Mouse (Mus musculus) intestine, embryonic 14.5 days (tissue): ENCODE data around the gene Pla2g4a. TPM values are rescaled to one million over a fixed set of nuclear protein-coding genes. Genes with fewer than 3 reads are reported as not detected.

Experiments used
- ATAC-seq: fragments of 200-750 bp; cut with Nextera tagmentation; replicated peaks from 2 replicates; pipeline ENCODE4 v1.8.0; 2017; ENCODE audit warnings: low read depth, moderate number of reproducible peaks, moderate TSS enrichment, moderate library complexity; ENCODE audit not compliant: low FRiP score, low TSS enrichment
- DNase-seq: peaks from one replicate; pipeline ENCODE4 v3.0.0-alpha.2; 2018; ENCODE audit warnings: low spot score
- H3K27ac ChIP-seq: fragments of 300-500 bp; sonication (generic); 2 replicates; pipeline ENCODE4 v1.5.1; 2014; ENCODE audit warnings: low read depth, mild to moderate bottlenecking, control low read depth
- H3K27me3 ChIP-seq: fragments of 300-500 bp; sonication (generic); replicated peaks from 2 replicates; pipeline ENCODE4 v1.6.1; 2014; ENCODE audit warnings: low read length, control low read depth; ENCODE audit not compliant: control insufficient read depth, insufficient read depth
- H3K36me3 ChIP-seq: fragments of 300-500 bp; sonication (generic); 2 replicates; pipeline ENCODE4 v1.6.1; 2014; ENCODE audit warnings: low read length, control low read depth; ENCODE audit not compliant: control insufficient read depth, insufficient read depth
- H3K4me1 ChIP-seq: fragments of 300-500 bp; sonication (generic); replicated peaks from 2 replicates; pipeline ENCODE4 v1.6.1; 2014; ENCODE audit warnings: low read length, control low read depth, mixed read lengths; ENCODE audit not compliant: control insufficient read depth, insufficient read depth
- H3K4me2 ChIP-seq: fragments of 300-500 bp; sonication (generic); 2 replicates; pipeline ENCODE4 v1.6.1; 2014; ENCODE audit warnings: low read length
- H3K4me3 ChIP-seq: fragments of 300-500 bp; sonication (generic); 2 replicates; pipeline ENCODE4 v1.5.1; 2014; ENCODE audit warnings: low read depth, low read length, control low read depth, mixed read lengths
- H3K9ac ChIP-seq: fragments of 300-500 bp; sonication (generic); 2 replicates; pipeline ENCODE4 v1.6.1; 2014; ENCODE audit warnings: mild to moderate bottlenecking, low read length
- H3K9me3 ChIP-seq: fragments of 300-500 bp; sonication (generic); 2 replicates; pipeline ENCODE4 v1.6.1; 2016; ENCODE audit warnings: low read length, control low read depth; ENCODE audit not compliant: control insufficient read depth
- WGBS: fragments of 180-500 bp; shearing (Covaris S2); extraction: QIAGEN DNeasy Blood & Tissue Kit; methylation state at CpG from one replicate; pipeline ENCODE4 v1.1.7; 2014; 5-methylcytosine and 5-hydroxymethylcytosine counted together
- polyA plus RNA-seq: library from polyadenylated mRNA; unstranded; fragments of >200 nt; fragmentation: Nextera tagmentation; extraction: Ambion mirVana; gene quantifications from 2 replicates; pipeline ENCODE4 v1.2.1, GENCODE M21; 2014

Pla2g4a gene
- polyA plus RNA-seq, 1 experiment from 2014 or later, result 39.1 TPM

DNA sequence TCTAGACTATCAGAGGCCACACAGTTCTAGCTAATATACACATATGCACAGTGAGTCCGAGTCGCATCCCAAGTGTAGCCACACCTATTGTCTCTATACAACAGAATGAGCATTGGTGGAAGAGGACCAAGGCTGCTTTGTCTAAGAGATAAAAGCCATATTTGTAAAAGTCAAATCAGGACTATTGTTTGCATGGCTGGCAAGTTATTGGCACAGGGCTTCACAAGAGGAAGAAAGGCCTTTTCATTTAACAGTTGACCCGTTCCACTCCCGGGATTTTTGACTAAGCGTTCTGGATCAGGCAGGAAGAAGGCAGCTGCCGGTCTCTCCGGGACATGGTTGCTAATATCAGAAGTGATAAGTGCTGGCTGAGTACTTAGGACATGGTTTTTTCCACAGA is 41.8 kb downstream of the Pla2g4a start:
- Histone ChIP-seq H3K36me3 (no peaks in the 10 kb centered on the region), H3K4me3 (no peak overlapping the region), H3K9me3 (no peaks in the 10 kb centered on the region), H3K27me3 (no peaks in the 10 kb centered on the region), H3K27ac (no peak overlapping the region), H3K4me2 (no peak overlapping the region), H3K4me1 (no peaks in the 10 kb centered on the region), H3K9ac (no peak overlapping the region)
- 87% methylated on average over 7 of the region's 7 CpGs for WGBS
- DNase-seq (no peak), ATAC-seq (no peak)

DNA sequence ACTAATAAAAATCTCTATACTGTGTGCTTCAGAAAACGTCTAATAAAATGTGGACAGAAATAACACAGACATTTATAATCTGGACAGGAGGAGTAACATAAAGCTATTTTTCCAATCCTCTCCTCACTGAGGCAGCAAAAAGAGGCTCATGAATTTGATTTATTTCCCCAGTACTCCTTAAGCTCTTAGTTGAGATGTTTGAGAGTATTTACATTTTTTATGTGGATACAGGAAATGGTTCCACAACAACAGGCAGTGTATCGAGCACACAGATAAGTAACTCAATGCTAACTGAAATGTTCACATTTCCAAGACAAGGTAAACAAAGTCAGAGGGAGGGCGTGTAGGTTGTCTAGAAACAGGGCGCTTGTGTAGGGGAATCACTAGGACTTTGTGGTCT is 48.1 kb downstream of the Pla2g4a start:
- no peak for ATAC-seq
- Histone ChIP-seq H3K27ac (no peak overlapping the region), H3K27me3 (no peaks in the 10 kb centered on the region), H3K9ac (no peak overlapping the region), H3K9me3 (no peaks in the 10 kb centered on the region), H3K4me3 (no peak overlapping the region), H3K4me1 (0 out of 2 replicates have a peak, but pooled peaks cover 3% of the 10 kb centered on the region), H3K4me2 (no peak overlapping the region), H3K36me3 (no peaks in the 10 kb centered on the region)
- no peak for DNase-seq
- 22% methylated on average over 4 of the region's 4 CpGs for WGBS

DNA sequence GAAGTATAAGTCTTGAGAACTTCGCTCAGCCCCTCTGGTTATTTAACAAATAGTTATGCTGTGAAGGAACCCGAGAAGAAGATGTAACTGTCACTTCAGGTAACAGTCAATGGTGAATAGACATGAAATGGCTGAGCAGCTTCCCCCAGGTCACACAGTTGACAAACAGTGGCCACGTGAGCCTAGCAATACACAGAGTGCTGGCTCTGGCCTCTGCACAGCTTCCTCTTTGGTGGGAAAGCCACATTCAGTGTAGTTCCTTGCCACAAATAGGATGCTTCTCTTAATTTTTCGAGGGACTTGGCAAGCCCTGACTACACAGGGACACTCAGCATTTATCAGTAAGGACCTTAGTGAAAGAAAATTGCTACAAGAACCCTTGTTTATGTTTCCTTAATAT is 50.0 kb downstream of the Pla2g4a start:
- Histone ChIP-seq H3K4me1 (0 out of 2 replicates have a peak, but pooled peaks cover 3% of the 10 kb centered on the region), H3K4me3 (no peak overlapping the region), H3K4me2 (no peak overlapping the region), H3K36me3 (no peaks in the 10 kb centered on the region), H3K9me3 (no peaks in the 10 kb centered on the region), H3K27ac (no peak overlapping the region), H3K9ac (no peak overlapping the region), H3K27me3 (no peaks in the 10 kb centered on the region)
- DNase-seq (no peak), ATAC-seq (no peak)
- WGBS, result 74% methylated on average over 4 of the region's 4 CpGs

DNA sequence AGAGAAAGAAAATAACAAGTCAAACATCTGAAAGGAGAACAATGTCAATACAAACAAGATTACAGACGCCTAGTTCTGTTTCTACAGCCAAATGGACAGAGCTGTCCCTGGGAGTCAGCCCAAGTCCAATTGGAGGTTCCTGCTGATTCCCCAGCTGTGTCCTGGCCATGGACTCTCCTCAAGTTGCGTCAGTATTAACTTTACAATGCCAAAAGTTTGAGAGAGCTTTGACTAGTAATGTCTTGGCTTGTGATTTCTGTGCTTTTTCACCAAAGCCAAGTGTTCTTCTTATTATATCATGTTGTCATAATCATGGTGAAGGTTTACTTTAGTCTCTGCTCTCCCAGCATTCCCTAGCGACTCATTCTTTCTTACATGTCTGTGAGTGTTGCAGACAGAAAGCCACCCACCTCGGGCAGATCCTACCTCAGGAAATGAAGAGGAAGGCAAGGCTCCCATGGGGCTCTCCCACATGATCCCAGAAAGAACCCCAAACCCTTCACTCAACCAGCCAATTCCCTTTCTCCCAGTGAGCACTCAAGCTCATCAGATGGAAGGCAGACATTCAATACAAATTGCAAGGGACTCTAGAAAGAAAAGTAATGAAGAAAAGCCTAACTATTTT is 63.0 kb downstream of the Pla2g4a start:
- 84% methylated on average over 4 of the region's 4 CpGs for WGBS
- no peak for DNase-seq
- no peaks in the 10 kb centered on the region for H3K9me3 ChIP-seq

DNA sequence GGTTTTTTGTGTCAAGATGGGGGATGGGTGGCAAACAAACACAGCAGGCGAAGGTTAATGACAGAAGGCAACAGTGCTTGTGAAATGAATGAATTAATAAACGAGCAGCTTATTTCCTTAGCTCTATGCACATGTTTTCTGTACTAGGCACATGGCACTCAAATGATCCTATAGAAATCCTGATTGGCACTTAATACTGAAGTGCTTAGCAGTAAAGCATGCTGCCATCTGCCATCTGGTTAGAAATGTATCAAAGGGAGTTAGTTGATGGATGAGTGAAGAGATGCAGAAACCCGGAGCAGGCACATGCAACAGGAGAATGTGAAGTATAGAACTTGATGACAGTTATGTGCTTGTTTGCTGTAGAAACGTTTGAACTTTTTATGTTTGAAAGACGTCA is 64.5 kb downstream of the Pla2g4a start:
- H3K27ac ChIP-seq, result no peak overlapping the region
- 52% methylated on average over 5 of the region's 5 CpGs for WGBS
- H3K27me3 ChIP-seq, result no peaks in the 10 kb centered on the region
- H3K4me2 ChIP-seq, result no peak overlapping the region
- no peaks in the 10 kb centered on the region for H3K9me3 ChIP-seq
- no peaks in the 10 kb centered on the region for H3K4me1 ChIP-seq
- ATAC-seq (no peak), DNase-seq (no peak)
- H3K9ac ChIP-seq, result no peak overlapping the region
- no peak overlapping the region for H3K4me3 ChIP-seq
- peaks cover 10% of the 10 kb centered on the region; the same call in 1 of the 2 replicates for H3K36me3 ChIP-seq

More for the DNA sequence above, 63.0 kb downstream of the Pla2g4a start:
- Histone ChIP-seq H3K9ac (no peak overlapping the region), H3K4me2 (no peak overlapping the region), H3K27me3 (no peaks in the 10 kb centered on the region), H3K4me3 (no peak overlapping the region), H3K36me3 (peaks cover 10% of the 10 kb centered on the region; the same call in 1 of the 2 replicates), H3K4me1 (no peaks in the 10 kb centered on the region), H3K27ac (no peak overlapping the region)
- no peak for ATAC-seq

DNA sequence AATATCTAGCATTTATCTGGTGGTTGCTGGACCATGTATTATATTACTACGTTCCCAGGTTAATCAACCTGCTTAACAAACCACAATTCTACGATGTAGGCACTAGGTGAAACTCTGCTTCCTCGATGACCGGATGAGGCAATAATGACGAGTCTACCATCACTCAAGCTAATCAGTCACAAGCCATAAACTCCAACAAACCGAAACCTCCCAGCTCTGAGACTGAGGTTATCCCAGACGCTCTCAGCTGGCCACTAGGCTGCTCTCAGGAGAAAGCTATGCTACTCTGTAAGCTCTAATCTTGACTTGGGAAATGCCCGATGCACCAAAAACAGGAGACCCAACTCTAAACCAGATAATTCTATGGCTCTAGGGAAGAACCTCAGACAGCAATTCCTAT is 66.2 kb downstream of the Pla2g4a start:
- Histone ChIP-seq H3K4me1 (no peaks in the 10 kb centered on the region), H3K4me3 (no peak overlapping the region), H3K27ac (no peak overlapping the region), H3K9ac (no peak overlapping the region), H3K9me3 (no peaks in the 10 kb centered on the region), H3K27me3 (no peaks in the 10 kb centered on the region), H3K4me2 (no peak overlapping the region), H3K36me3 (0 out of 2 replicates have a peak, but pooled peaks cover 6% of the 10 kb centered on the region)
- DNase-seq, result no peak
- no peak for ATAC-seq
- WGBS, result 86% methylated on average over 8 of the region's 8 CpGs

DNA sequence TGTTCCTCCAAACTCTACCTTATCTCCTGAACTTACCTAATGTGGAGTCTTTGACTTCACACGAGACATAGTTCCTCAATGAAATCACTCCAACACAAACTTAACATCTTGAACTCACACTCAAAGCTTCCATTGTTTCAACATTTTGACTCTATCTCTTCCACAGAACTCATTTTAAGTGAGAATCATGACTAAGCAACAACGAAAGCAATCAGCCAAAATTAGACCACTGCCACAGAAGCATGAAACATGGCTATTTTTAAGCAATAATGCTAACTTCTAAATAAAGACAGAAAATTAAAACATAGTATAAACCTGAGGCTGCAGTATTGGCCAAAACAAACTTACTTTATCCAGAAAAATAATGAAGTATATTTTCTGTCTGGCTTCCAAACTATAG is 67.2 kb downstream of the Pla2g4a start:
- WGBS, result 85% methylated on average over 2 of the region's 2 CpGs
- Histone ChIP-seq H3K27me3 (no peaks in the 10 kb centered on the region), H3K4me2 (no peak overlapping the region), H3K27ac (no peak overlapping the region), H3K4me1 (no peaks in the 10 kb centered on the region), H3K4me3 (no peak overlapping the region), H3K9me3 (no peaks in the 10 kb centered on the region), H3K9ac (no peak overlapping the region), H3K36me3 (0 out of 2 replicates have a peak, but pooled peaks cover 6% of the 10 kb centered on the region)
- ATAC-seq (no peak), DNase-seq (no peak)

DNA sequence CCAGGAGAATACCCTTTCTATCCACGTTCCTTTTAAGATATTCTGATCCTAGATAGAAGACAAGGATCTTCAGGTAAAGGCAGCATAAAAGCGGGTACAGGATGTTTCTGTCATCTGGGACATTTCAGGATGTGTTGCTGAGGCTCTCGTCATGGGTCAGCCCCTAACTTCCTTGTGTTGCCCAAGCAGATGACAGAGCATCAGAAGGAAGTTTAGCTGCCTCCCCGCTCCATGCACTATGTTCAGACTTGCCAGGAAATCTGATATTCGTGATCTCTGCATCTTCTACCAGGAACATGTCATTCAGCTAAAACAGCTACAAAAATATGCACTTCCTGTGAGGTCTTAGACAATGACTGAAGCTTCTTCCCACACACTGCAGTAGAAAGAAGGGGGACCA is 70.0 kb downstream of the Pla2g4a start:
- H3K27me3 ChIP-seq, result no peaks in the 10 kb centered on the region
- H3K27ac ChIP-seq, result no peak overlapping the region
- no peak overlapping the region for H3K4me2 ChIP-seq
- no peaks in the 10 kb centered on the region for H3K9me3 ChIP-seq
- WGBS, result 57% methylated on average over 5 of the region's 5 CpGs
- no peak overlapping the region for H3K4me3 ChIP-seq
- H3K9ac ChIP-seq, result no peak overlapping the region
- ATAC-seq (no peak), DNase-seq (no peak)
- no peaks in the 10 kb centered on the region for H3K36me3 ChIP-seq
- H3K4me1 ChIP-seq, result no peaks in the 10 kb centered on the region

DNA sequence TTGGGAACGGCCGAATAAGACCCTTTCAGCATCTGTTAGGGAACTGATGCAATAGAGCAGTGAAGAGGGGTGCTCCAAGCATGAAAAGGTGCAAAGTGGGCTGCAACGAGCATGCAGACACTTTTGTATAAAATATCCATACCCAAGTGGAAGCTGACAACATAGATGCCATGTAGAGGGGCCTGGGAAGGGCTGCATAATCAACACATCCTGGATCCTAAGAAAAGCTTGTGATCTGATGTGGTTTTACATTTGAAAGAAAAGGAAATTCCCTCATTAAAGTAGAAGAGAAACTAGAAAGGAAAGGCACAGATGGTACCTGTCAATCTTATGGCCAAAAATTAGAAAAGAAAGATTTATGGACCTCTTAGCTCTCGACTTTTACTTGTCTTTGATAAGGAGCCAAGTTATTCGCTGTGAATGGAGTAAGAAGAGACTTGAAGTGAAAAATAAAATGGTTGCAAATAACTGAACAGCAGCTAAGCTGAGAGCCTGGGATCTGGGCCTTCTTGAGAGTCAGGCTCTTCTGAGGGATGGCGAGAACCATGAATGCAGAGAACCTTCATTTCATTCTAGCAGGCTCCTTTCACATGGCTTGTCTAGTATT is 78.6 kb downstream of the Pla2g4a start:
- no peak overlapping the region for H3K9ac ChIP-seq
- no peak overlapping the region for H3K27ac ChIP-seq
- H3K4me1 ChIP-seq, result no peaks in the 10 kb centered on the region
- no peaks in the 10 kb centered on the region for H3K9me3 ChIP-seq
- no peak overlapping the region for H3K4me2 ChIP-seq
- 0 out of 2 replicates have a peak, but pooled peaks cover 3% of the 10 kb centered on the region for H3K36me3 ChIP-seq
- WGBS, result 62% methylated on average over 6 of the region's 6 CpGs
- DNase-seq, result no peak
- H3K4me3 ChIP-seq, result no peak overlapping the region
- no peak for ATAC-seq
- H3K27me3 ChIP-seq, result no peaks in the 10 kb centered on the region
